ENCODE assay signal across 24 mouse cellular contexts in genomic region chr3:40049721-40050120, GRCm38 (mm10).
DNase-seq lines count a peak whose midpoint lies in the region; ATAC-seq and TF ChIP-seq lines count a peak whose summit lies in the region.
"Had no signal": no experiment of that assay in that cellular context is flagged by ENCODE, and none has a peak within 500 bp of the region (broad histone marks: within the 10 kb centered on the region; RNA-seq: fewer than 3 reads in every experiment).

No protein-coding gene starts in this region.

- no peaks in the 10 kb centered on the region for H3K36me3 ChIP-seq in forebrain, postnatal 0 days (ENCODE audit: insufficient read depth)
- H3K36me3 ChIP-seq in forebrain, embryonic 10.5 days (replicated peaks), result no peaks in the 10 kb centered on the region
- no peaks in the 10 kb centered on the region for H3K36me3 ChIP-seq in kidney, postnatal 0 days (ENCODE audit: insufficient read depth, low read length)
- no peaks in the 10 kb centered on the region for H3K36me3 ChIP-seq in midbrain, embryonic 11.5 days (ENCODE audit: control insufficient read depth, insufficient read depth, low read length)
- H3K36me3 ChIP-seq in midbrain, embryonic 13.5 days, result no peaks in the 10 kb centered on the region
- H3K36me3 ChIP-seq: embryonic facial prominence, embryonic 12.5 days; G1E; hindbrain, embryonic 12.5 days; hindbrain, embryonic 15.5 days had no signal

- ATAC-seq in forebrain, postnatal 0 days, result no peak
- ATAC-seq in kidney, postnatal 0 days (replicated peaks; ENCODE audit: low FRiP score, low read depth), result no peak
- no peak for ATAC-seq in midbrain, embryonic 11.5 days (ENCODE audit: low FRiP score)
- no peak for ATAC-seq in midbrain, embryonic 13.5 days
- ATAC-seq: forebrain, embryonic 14.5 days had no signal

- H3K9me3 ChIP-seq in forebrain, postnatal 0 days (ENCODE audit: low read length), result no peaks in the 10 kb centered on the region
- H3K9me3 ChIP-seq in forebrain, embryonic 10.5 days, result no peaks in the 10 kb centered on the region
- no peaks in the 10 kb centered on the region for H3K9me3 ChIP-seq in kidney, postnatal 0 days (replicated peaks; ENCODE audit: low read length)
- H3K9me3 ChIP-seq in midbrain, embryonic 11.5 days (ENCODE audit: control insufficient read depth, low read length), result no peaks in the 10 kb centered on the region
- no peaks in the 10 kb centered on the region for H3K9me3 ChIP-seq in midbrain, embryonic 13.5 days
- H3K9me3 ChIP-seq: embryonic facial prominence, embryonic 12.5 days; G1E; hindbrain, embryonic 12.5 days; hindbrain, embryonic 15.5 days had no signal

- H3K4me1 ChIP-seq in forebrain, postnatal 0 days (ENCODE audit: insufficient read depth), result no peaks in the 10 kb centered on the region
- H3K4me1 ChIP-seq in forebrain, embryonic 10.5 days, result no peaks in the 10 kb centered on the region
- no peaks in the 10 kb centered on the region for H3K4me1 ChIP-seq in kidney, postnatal 0 days (replicated peaks; ENCODE audit: insufficient read depth, low read length)
- no peaks in the 10 kb centered on the region for H3K4me1 ChIP-seq in midbrain, embryonic 11.5 days (ENCODE audit: control insufficient read depth, insufficient read depth, low read length)
- peaks cover 3% of the 10 kb centered on the region; the same call in 1 of the 2 replicates for H3K4me1 ChIP-seq in midbrain, embryonic 13.5 days (replicated peaks)
- H3K4me1 ChIP-seq: hindbrain, embryonic 12.5 days; hindbrain, embryonic 15.5 days had no signal

- no peak overlapping the region for H3K4me3 ChIP-seq in forebrain, postnatal 0 days (ENCODE audit: low read depth, low read length)
- no peak overlapping the region for H3K4me3 ChIP-seq in forebrain, embryonic 10.5 days
- H3K4me3 ChIP-seq in kidney, postnatal 0 days (replicated peaks; ENCODE audit: low read depth, low read length), result no peak overlapping the region
- no peak overlapping the region for H3K4me3 ChIP-seq in midbrain, embryonic 11.5 days (ENCODE audit: low read depth, low read length)
- H3K4me3 ChIP-seq in midbrain, embryonic 13.5 days (replicated peaks), result no peak overlapping the region
- H3K4me3 ChIP-seq: embryonic facial prominence, embryonic 12.5 days; hindbrain, embryonic 12.5 days; hindbrain, embryonic 15.5 days had no signal

- DNase-seq in forebrain, postnatal 0 days, result peak; percentile 21
- DNase-seq in forebrain, embryonic 10.5 days (ENCODE audit: extremely low spot score, low spot score), result no peak
- peak; percentile 76 for DNase-seq in kidney, postnatal 0 days (ENCODE audit: low spot score)
- DNase-seq in kidney, postnatal 4 days, result no peak
- DNase-seq in midbrain, embryonic 11.5 days (ENCODE audit: low spot score, missing footprints), result peak; percentile 75
- no peak for DNase-seq in c-Kit-positive CD71-positive TER-119-positive erythroid progenitor cells, embryonic 14.5 days (ENCODE audit: low spot score)
- DNase-seq: adrenal gland, adult 2 months; adrenal gland, postnatal 14 days; B cell, adult 2 months; cerebellum, adult 11-12 months; cerebellum, adult 8-10 months; cerebellum, postnatal 10 days; cerebellum, postnatal 36 days; embryo, embryonic 11 days; gastrocnemius, postnatal 14 days; heart, adult 11 months had no signal

- no peak overlapping the region for H3K27ac ChIP-seq in forebrain, postnatal 0 days (ENCODE audit: low read depth, low read length)
- no peak overlapping the region for H3K27ac ChIP-seq in forebrain, embryonic 10.5 days
- H3K27ac ChIP-seq in kidney, postnatal 0 days, result no peak overlapping the region
- H3K27ac ChIP-seq in midbrain, embryonic 11.5 days (ENCODE audit: low read depth, low read length), result no peak overlapping the region
- H3K27ac ChIP-seq in midbrain, embryonic 13.5 days, result no peak overlapping the region
- H3K27ac ChIP-seq: embryonic facial prominence, embryonic 12.5 days; hindbrain, embryonic 12.5 days; hindbrain, embryonic 15.5 days had no signal

- no peak overlapping the region for H3K9ac ChIP-seq in forebrain, postnatal 0 days
- no peak overlapping the region for H3K9ac ChIP-seq in kidney, postnatal 0 days (ENCODE audit: low read depth, low read length)
- H3K9ac ChIP-seq in midbrain, embryonic 11.5 days (ENCODE audit: low read length), result no peak overlapping the region
- no peak overlapping the region for H3K9ac ChIP-seq in midbrain, embryonic 13.5 days (replicated peaks)
- H3K9ac ChIP-seq: embryonic facial prominence, embryonic 12.5 days; hindbrain, embryonic 12.5 days; hindbrain, embryonic 15.5 days had no signal

- H3K27me3 ChIP-seq in forebrain, postnatal 0 days (ENCODE audit: insufficient read depth, low read length), result no peaks in the 10 kb centered on the region
- no peaks in the 10 kb centered on the region for H3K27me3 ChIP-seq in forebrain, embryonic 10.5 days (ENCODE audit: poor library complexity, severe bottlenecking)
- no peaks in the 10 kb centered on the region for H3K27me3 ChIP-seq in kidney, postnatal 0 days (ENCODE audit: insufficient read depth, low read length)
- H3K27me3 ChIP-seq in midbrain, embryonic 11.5 days (ENCODE audit: control insufficient read depth, insufficient read depth, low read length), result no peaks in the 10 kb centered on the region
- H3K27me3 ChIP-seq in midbrain, embryonic 13.5 days, result no peaks in the 10 kb centered on the region
- H3K27me3 ChIP-seq: CH12.LX; embryonic facial prominence, embryonic 12.5 days; hindbrain, embryonic 12.5 days; hindbrain, embryonic 15.5 days had no signal

- TF ChIP-seq CTCF in forebrain, postnatal 0 days (IDR thresholded peaks at IDR 0.05; ENCODE audit: low read depth), result no peak
- no peak for TF ChIP-seq CTCF in kidney, postnatal 0 days (IDR thresholded peaks at IDR 0.05; ENCODE audit: low read depth)

- WGBS in forebrain, postnatal 0 days, result 51% methylated on average over 4 of the region's 4 CpGs
- WGBS in forebrain, embryonic 10.5 days, result 80% methylated on average over 4 of the region's 4 CpGs
- 69% methylated on average over 4 of the region's 4 CpGs for WGBS in kidney, postnatal 0 days
- WGBS in midbrain, embryonic 11.5 days, result 78% methylated on average over 4 of the region's 4 CpGs
- WGBS in midbrain, embryonic 13.5 days, result 75% methylated on average over 4 of the region's 4 CpGs

- no peak overlapping the region for H3K4me2 ChIP-seq in forebrain, postnatal 0 days (ENCODE audit: low read depth)
- H3K4me2 ChIP-seq in kidney, postnatal 0 days (ENCODE audit: low read length), result no peak overlapping the region
- H3K4me2 ChIP-seq in midbrain, embryonic 11.5 days, result no peak overlapping the region
- H3K4me2 ChIP-seq in midbrain, embryonic 13.5 days (replicated peaks), result no peak overlapping the region
- H3K4me2 ChIP-seq: embryonic facial prominence, embryonic 12.5 days; heart, embryonic 11.5 days; hindbrain, embryonic 12.5 days; hindbrain, embryonic 15.5 days had no signal

Comparison
In these comparisons a context has a peak if more than half of its experiments do, and no peak if none do; other contexts are left out.
1. DNase-seq: peak in forebrain, postnatal 0 days (single experiment), kidney, postnatal 0 days (single experiment) and midbrain, embryonic 11.5 days (single experiment); none in forebrain, embryonic 10.5 days (single experiment), kidney, postnatal 4 days (0 of 2) and c-Kit-positive CD71-positive TER-119-positive erythroid progenitor cells, embryonic 14.5 days (single experiment).